Comparison of ENCODE assay signal across 19 mouse cellular contexts in the genomic region with DNA sequence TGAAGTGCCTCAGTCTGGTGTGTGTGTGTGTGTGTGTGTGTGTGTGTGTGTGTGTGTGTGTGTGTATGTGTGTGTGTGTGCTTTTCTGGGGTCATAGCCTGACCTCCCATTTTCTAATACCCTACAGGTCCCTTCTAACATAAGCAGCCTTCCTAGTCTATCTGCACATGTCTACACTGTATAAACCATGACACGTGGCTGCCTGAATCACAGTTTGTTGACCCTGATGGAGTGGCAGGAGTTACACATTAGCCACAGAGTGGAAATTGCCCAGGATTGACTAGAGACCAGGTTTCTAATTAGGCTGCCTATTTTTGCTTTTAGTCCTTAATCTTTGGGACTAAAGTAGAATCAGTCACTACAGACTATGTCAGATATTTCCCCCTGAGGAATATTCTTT. TPM values are rescaled to one million over a fixed set of nuclear protein-coding genes. Genes with fewer than 3 reads are reported as not detected.
DNase-seq lines count a peak whose midpoint lies in the region; ATAC-seq lines count a peak whose summit lies in the region.
"Had no signal": no experiment of that assay in that cellular context is flagged by ENCODE, and none has a peak within 500 bp of the region (broad histone marks: within the 10 kb centered on the region; RNA-seq: fewer than 3 reads in every experiment).

No protein-coding gene starts in this region.

- peaks cover 27% of the 10 kb centered on the region for H3K4me1 ChIP-seq in kidney, embryonic 14.5 days (ENCODE audit: control insufficient read depth, insufficient read depth, low read length)
- H3K4me1 ChIP-seq in neural tube, embryonic 15.5 days: 0 out of 2 replicates have a peak, but pooled peaks cover 15% of the 10 kb centered on the region
- H3K4me1 ChIP-seq in midbrain, embryonic 14.5 days (ENCODE audit: control insufficient read depth, insufficient read depth, low read length): no peaks in the 10 kb centered on the region

- no peaks in the 10 kb centered on the region for H3K36me3 ChIP-seq in kidney, embryonic 14.5 days (ENCODE audit: control insufficient read depth, insufficient read depth, low read length)
- H3K36me3 ChIP-seq in neural tube, embryonic 15.5 days: no peaks in the 10 kb centered on the region
- no peaks in the 10 kb centered on the region for H3K36me3 ChIP-seq in midbrain, embryonic 14.5 days (ENCODE audit: control insufficient read depth, insufficient read depth, low read length)
- H3K36me3 ChIP-seq: embryonic facial prominence, embryonic 10.5 days; lung, embryonic 15.5 days had no signal

- H3K4me3 ChIP-seq in kidney, embryonic 14.5 days (ENCODE audit: low read length): no peak overlapping the region
- H3K4me3 ChIP-seq in neural tube, embryonic 15.5 days (replicated peaks): no peak overlapping the region
- H3K4me3 ChIP-seq in midbrain, embryonic 14.5 days (replicated peaks; ENCODE audit: low read depth, low read length): no peak overlapping the region
- H3K4me3 ChIP-seq: embryonic facial prominence, embryonic 10.5 days; gastrocnemius, adult 2 months; lung, embryonic 15.5 days had no signal

- no peaks in the 10 kb centered on the region for H3K9me3 ChIP-seq in kidney, embryonic 14.5 days (ENCODE audit: control insufficient read depth, low read length)
- no peaks in the 10 kb centered on the region for H3K9me3 ChIP-seq in neural tube, embryonic 15.5 days (replicated peaks)
- no peaks in the 10 kb centered on the region for H3K9me3 ChIP-seq in midbrain, embryonic 14.5 days (ENCODE audit: control insufficient read depth, low read length)
- H3K9me3 ChIP-seq: embryonic facial prominence, embryonic 10.5 days; lung, embryonic 15.5 days had no signal

- DNase-seq in kidney, adult 11 months: peak; percentile 86
- DNase-seq in kidney, adult 18-20 months: peak; percentile 74
- DNase-seq in kidney, postnatal 25 days: peak; percentile 75 to 84
- DNase-seq in lung, postnatal 36 days: peak; percentile 65
- no peak for DNase-seq in c-Kit-positive CD71-positive TER-119-positive erythroid progenitor cells, embryonic 14.5 days (ENCODE audit: low spot score)
- DNase-seq in midbrain, embryonic 14.5 days: no peak
- DNase-seq: cerebellum, postnatal 10 days; forebrain, postnatal 0 days; gastrocnemius, adult 2 months; left cerebral cortex, postnatal 4 days; spleen, adult 18-20 months; thymus, postnatal 4 days had no signal

- H3K4me2 ChIP-seq in kidney, embryonic 14.5 days (replicated peaks; ENCODE audit: low read depth, low read length): no peak overlapping the region
- H3K4me2 ChIP-seq in neural tube, embryonic 15.5 days: no peak overlapping the region
- H3K4me2 ChIP-seq in midbrain, embryonic 14.5 days (ENCODE audit: low read length): no peak overlapping the region
- H3K4me2 ChIP-seq: lung, embryonic 15.5 days; midbrain, embryonic 11.5 days had no signal

- no peak overlapping the region for H3K27ac ChIP-seq in kidney, embryonic 14.5 days (ENCODE audit: low read depth, low read length)
- H3K27ac ChIP-seq in neural tube, embryonic 15.5 days (replicated peaks): no peak overlapping the region
- no peak overlapping the region for H3K27ac ChIP-seq in midbrain, embryonic 14.5 days (replicated peaks; ENCODE audit: low read depth, low read length)
- H3K27ac ChIP-seq: embryonic facial prominence, embryonic 10.5 days; gastrocnemius, adult 2 months; lung, embryonic 15.5 days had no signal

- no peaks in the 10 kb centered on the region for H3K27me3 ChIP-seq in kidney, embryonic 14.5 days (ENCODE audit: control insufficient read depth, insufficient read depth, low read length)
- no peaks in the 10 kb centered on the region for H3K27me3 ChIP-seq in neural tube, embryonic 15.5 days (replicated peaks)
- H3K27me3 ChIP-seq in midbrain, embryonic 14.5 days (ENCODE audit: control insufficient read depth, insufficient read depth, low read length): no peaks in the 10 kb centered on the region
- H3K27me3 ChIP-seq: lung, embryonic 15.5 days had no signal

- WGBS in kidney, embryonic 14.5 days: 41% methylated on average over 1 of the region's 1 CpGs
- WGBS in neural tube, embryonic 15.5 days: 68% methylated on average over 1 of the region's 1 CpGs
- WGBS in midbrain, embryonic 14.5 days: 66% methylated on average over 1 of the region's 1 CpGs

- H3K9ac ChIP-seq in kidney, embryonic 14.5 days (ENCODE audit: low read depth, low read length): no peak overlapping the region
- no peak overlapping the region for H3K9ac ChIP-seq in neural tube, embryonic 15.5 days (replicated peaks)
- H3K9ac ChIP-seq in midbrain, embryonic 14.5 days (replicated peaks; ENCODE audit: low read length): no peak overlapping the region
- H3K9ac ChIP-seq: forebrain, postnatal 0 days; lung, embryonic 15.5 days had no signal

- ATAC-seq in kidney, embryonic 14.5 days (ENCODE audit: low FRiP score, low TSS enrichment): no peak
- ATAC-seq in neural tube, embryonic 15.5 days (ENCODE audit: low FRiP score): no peak
- no peak for ATAC-seq in midbrain, embryonic 14.5 days (ENCODE audit: low FRiP score, low TSS enrichment)
- ATAC-seq: activated CD4-positive, CD25-positive, alpha-beta regulatory T cell, adult 4 months; forebrain, postnatal 0 days; hindbrain, embryonic 16.5 days had no signal

RNA-seq across cellular contexts. Expression of gene Tnfsf15, which starts 1.3 kb away (rescaled TPM):
- 0.49 and 0.59 TPM in 2 replicates for polyA plus RNA-seq in kidney, embryonic 14.5 days (2014; fragmentation: Nextera tagmentation; extraction: Ambion mirVana)
- polyA plus RNA-seq in neural tube, embryonic 15.5 days (2015; fragmentation: Nextera tagmentation; extraction: Ambion mirVana): not detected in 2 replicates
- not detected in 2 replicates for polyA plus RNA-seq in midbrain, embryonic 14.5 days (2014; fragmentation: Nextera tagmentation; extraction: Ambion mirVana)
- polyA plus RNA-seq: embryonic facial prominence, embryonic 10.5 days; forebrain, postnatal 0 days; hindbrain, embryonic 16.5 days; midbrain, embryonic 11.5 days had no signal

Comparison
In these comparisons a context has a peak if more than half of its experiments do, and no peak if none do; other contexts are left out.
1. DNase-seq: peak in kidney, adult 11 months (single experiment), kidney, adult 18-20 months (single experiment), kidney, postnatal 25 days (2 of 2) and lung, postnatal 36 days (single experiment); none in c-Kit-positive CD71-positive TER-119-positive erythroid progenitor cells, embryonic 14.5 days (single experiment) and midbrain, embryonic 14.5 days (single experiment).